Comparison of ENCODE assay signal across 8 mouse cellular contexts in genomic region chr16:76680061-76680911, GRCm38 (mm10).
DNase-seq lines count a peak whose midpoint lies in the region; ATAC-seq and TF ChIP-seq lines count a peak whose summit lies in the region.

No protein-coding gene starts in this region.

- H3K9ac ChIP-seq in hindbrain, embryonic 15.5 days: no peak overlapping the region
- H3K9ac ChIP-seq in limb, embryonic 11.5 days (ENCODE audit: low read length): peak overlapping the region; percentile 28; the same call in 1 of the 2 replicates

- no peak for TF ChIP-seq CTCF in thymus, adult 2 months (IDR thresholded peaks at IDR 0.05; ENCODE audit: borderline replicate concordance, control insufficient read depth, extremely low read depth, insufficient read depth, low read length, poor library complexity)

- peak overlapping the region; percentile 24 for H3K4me2 ChIP-seq in hindbrain, embryonic 15.5 days
- H3K4me2 ChIP-seq in limb, embryonic 11.5 days (ENCODE audit: low read depth, severe bottlenecking): peak overlapping the region; percentile 43

- no peaks in the 10 kb centered on the region for H3K9me3 ChIP-seq in heart, embryonic 10.5 days
- peaks cover 11% of the 10 kb centered on the region for H3K9me3 ChIP-seq in embryonic facial prominence, embryonic 10.5 days
- H3K9me3 ChIP-seq in hindbrain, embryonic 15.5 days: 0 out of 2 replicates have a peak, but pooled peaks cover 4% of the 10 kb centered on the region
- no peaks in the 10 kb centered on the region for H3K9me3 ChIP-seq in limb, embryonic 11.5 days (ENCODE audit: control insufficient read depth, low read length)

- no peaks in the 10 kb centered on the region for H3K27me3 ChIP-seq in heart, embryonic 10.5 days (ENCODE audit: insufficient read depth, poor library complexity, severe bottlenecking)
- no peaks in the 10 kb centered on the region for H3K27me3 ChIP-seq in embryonic facial prominence, embryonic 10.5 days (replicated peaks; ENCODE audit: low read depth, poor library complexity, severe bottlenecking)
- 0 out of 2 replicates have a peak, but pooled peaks cover 4% of the 10 kb centered on the region for H3K27me3 ChIP-seq in hindbrain, embryonic 15.5 days
- H3K27me3 ChIP-seq in limb, embryonic 11.5 days (ENCODE audit: control insufficient read depth, insufficient read depth, low read length): no peaks in the 10 kb centered on the region
- H3K27me3 ChIP-seq in thymus, adult 2 months (ENCODE audit: control insufficient read depth, insufficient read depth, low read length): no peaks in the 10 kb centered on the region

- no peak for DNase-seq in heart, embryonic 10.5 days (ENCODE audit: low spot score)
- no peak for DNase-seq in heart, adult 8-10 months (ENCODE audit: low spot score)
- peak; percentile 59 for DNase-seq in embryonic facial prominence, embryonic 10.5 days (ENCODE audit: low spot score)
- DNase-seq in limb, embryonic 11.5 days (ENCODE audit: low spot score): peak; percentile 48
- peak; percentile 37 for DNase-seq in mesoderm, embryonic 11.5 days (ENCODE audit: low read depth, low spot score)
- DNase-seq in thymus, adult 2 months: peak; percentile 44
- no peak for DNase-seq in urinary bladder, postnatal 25 days (ENCODE audit: low spot score)

- 69% methylated on average over 19 of the region's 19 CpGs for WGBS in heart, embryonic 10.5 days
- 50% methylated on average over 19 of the region's 19 CpGs for WGBS in embryonic facial prominence, embryonic 10.5 days
- WGBS in hindbrain, embryonic 15.5 days: 71% methylated on average over 19 of the region's 19 CpGs
- WGBS in limb, embryonic 11.5 days: 47% methylated on average over 19 of the region's 19 CpGs
- WGBS in thymus, adult 2 months: 4% methylated on average over 19 of the region's 19 CpGs

- H3K27ac ChIP-seq in heart, embryonic 10.5 days: peak overlapping the region; percentile 62
- peak overlapping the region; percentile 76 for H3K27ac ChIP-seq in embryonic facial prominence, embryonic 10.5 days (replicated peaks)
- H3K27ac ChIP-seq in hindbrain, embryonic 15.5 days (replicated peaks): no peak overlapping the region; the same call in 1 of the 2 replicates
- peak overlapping the region; percentile 57 for H3K27ac ChIP-seq in limb, embryonic 11.5 days (replicated peaks; ENCODE audit: low read depth, low read length)
- peak overlapping the region; percentile 92 for H3K27ac ChIP-seq in thymus, adult 2 months (ENCODE audit: control insufficient read depth, insufficient read depth, low read length)

- H3K36me3 ChIP-seq in heart, embryonic 10.5 days: no peaks in the 10 kb centered on the region
- no peaks in the 10 kb centered on the region for H3K36me3 ChIP-seq in embryonic facial prominence, embryonic 10.5 days (replicated peaks)
- H3K36me3 ChIP-seq in hindbrain, embryonic 15.5 days: no peaks in the 10 kb centered on the region
- no peaks in the 10 kb centered on the region for H3K36me3 ChIP-seq in limb, embryonic 11.5 days (ENCODE audit: control insufficient read depth, insufficient read depth, low read length)
- no peaks in the 10 kb centered on the region for H3K36me3 ChIP-seq in thymus, adult 2 months (ENCODE audit: control insufficient read depth, insufficient read depth, low read length)

- ATAC-seq in hindbrain, embryonic 15.5 days (ENCODE audit: low FRiP score, low read depth): no peak
- ATAC-seq in limb, embryonic 11.5 days (ENCODE audit: insufficient number of reproducible peaks, low FRiP score, low TSS enrichment, low read depth): peak; percentile 35; the same call in 1 of the 2 replicates

- no peak for TF ChIP-seq POLR2A in thymus, adult 2 months (IDR thresholded peaks at IDR 0.05; ENCODE audit: control insufficient read depth, extremely low read depth, insufficient read depth, low read length, poor library complexity)

- H3K4me1 ChIP-seq in heart, embryonic 10.5 days: peaks cover 6% of the 10 kb centered on the region; the same call in 1 of the 2 replicates
- peaks cover 23% of the 10 kb centered on the region for H3K4me1 ChIP-seq in embryonic facial prominence, embryonic 10.5 days
- H3K4me1 ChIP-seq in hindbrain, embryonic 15.5 days (replicated peaks): no peaks in the 10 kb centered on the region
- H3K4me1 ChIP-seq in limb, embryonic 11.5 days (ENCODE audit: control insufficient read depth, insufficient read depth, low read length): no peaks in the 10 kb centered on the region
- peaks cover 8% of the 10 kb centered on the region for H3K4me1 ChIP-seq in thymus, adult 2 months (replicated peaks; ENCODE audit: control insufficient read depth, insufficient read depth, low read length)

- H3K4me3 ChIP-seq in heart, embryonic 10.5 days: 0 out of 2 replicates have a peak overlapping the region, but pooled peaks have one; percentile 1
- H3K4me3 ChIP-seq in embryonic facial prominence, embryonic 10.5 days: peak overlapping the region; percentile 36
- H3K4me3 ChIP-seq in hindbrain, embryonic 15.5 days: 0 out of 2 replicates have a peak overlapping the region, but pooled peaks have one; percentile 1
- peak overlapping the region; percentile 11; the same call in 1 of the 2 replicates for H3K4me3 ChIP-seq in limb, embryonic 11.5 days (ENCODE audit: low read depth, low read length)
- H3K4me3 ChIP-seq in thymus, adult 2 months (ENCODE audit: control insufficient read depth, insufficient read depth, low read length): peak overlapping the region; percentile 52

Comparison
In these comparisons a context has a peak if more than half of its experiments do, and no peak if none do; other contexts are left out.
1. DNase-seq: peak in embryonic facial prominence, embryonic 10.5 days (single experiment), limb, embryonic 11.5 days (single experiment), mesoderm, embryonic 11.5 days (single experiment) and thymus, adult 2 months (single experiment); none in heart, embryonic 10.5 days (single experiment), heart, adult 8-10 months (single experiment) and urinary bladder, postnatal 25 days (single experiment).
2. H3K4me3 ChIP-seq: peak in every context shown above with its lines; median percentile 52 in thymus, adult 2 months; 36 in embryonic facial prominence, embryonic 10.5 days; 11 in limb, embryonic 11.5 days; 1 in heart, embryonic 10.5 days; 1 in hindbrain, embryonic 15.5 days.